Mouse (Mus musculus) CH12.LX (cell line): ENCODE measurements around the gene Zbtb20.

Source experiments
- CTCF ChIP-seq, 2 experiments: IDR thresholded peaks in 1 of 2; conservative IDR thresholded peaks in 1 of 2; 2 replicates each; pipeline ENCODE4 v1.5.1; 2011 to 2012; ENCODE audit warnings: low read depth in 2 of 2, low read length in 2 of 2, improper control_type of control experiment in 1 of 2, inconsistent platforms in 1 of 2, mild to moderate bottlenecking in 1 of 2, moderate library complexity in 1 of 2
- EP300 ChIP-seq: IDR thresholded peaks from 2 replicates; pipeline ENCODE4 v1.6.1; 2011; ENCODE audit warnings: low read length, improper control_type of control experiment
- PAX5 ChIP-seq: IDR thresholded peaks from 2 replicates; pipeline ENCODE4 v1.6.1; 2012; ENCODE audit warnings: low read length, inconsistent platforms, mixed read lengths
- POLR2A ChIP-seq: IDR thresholded peaks from 2 replicates; pipeline ENCODE4 v1.6.1; 2011; ENCODE audit warnings: low read depth, mild to moderate bottlenecking, improper control_type of control experiment, low read length
- POLR2AphosphoS2 ChIP-seq: IDR thresholded peaks from 2 replicates; pipeline ENCODE4 v1.6.1; 2011; ENCODE audit warnings: low read depth, low read length, improper control_type of control experiment
- RCOR1 ChIP-seq: conservative IDR thresholded peaks from 2 replicates; pipeline ENCODE4 v1.6.1; 2012; ENCODE audit warnings: low read depth, mild to moderate bottlenecking, inconsistent platforms, low read length, improper control_type of control experiment
- TCF12 ChIP-seq: IDR thresholded peaks from 2 replicates; pipeline ENCODE4 v1.6.1; 2014; ENCODE audit warnings: low read depth, mild to moderate bottlenecking, inconsistent platforms, low read length, improper control_type of control experiment
- USF1 ChIP-seq: IDR thresholded peaks from 2 replicates; pipeline ENCODE4 v1.6.1; 2014; ENCODE audit warnings: low read depth, mild to moderate bottlenecking, inconsistent platforms, low read length, improper control_type of control experiment
- ZNF384 ChIP-seq: IDR thresholded peaks from 2 replicates; pipeline ENCODE4 v1.6.1; 2012; ENCODE audit warnings: low read depth, low read length, improper control_type of control experiment, inconsistent platforms

DNA sequence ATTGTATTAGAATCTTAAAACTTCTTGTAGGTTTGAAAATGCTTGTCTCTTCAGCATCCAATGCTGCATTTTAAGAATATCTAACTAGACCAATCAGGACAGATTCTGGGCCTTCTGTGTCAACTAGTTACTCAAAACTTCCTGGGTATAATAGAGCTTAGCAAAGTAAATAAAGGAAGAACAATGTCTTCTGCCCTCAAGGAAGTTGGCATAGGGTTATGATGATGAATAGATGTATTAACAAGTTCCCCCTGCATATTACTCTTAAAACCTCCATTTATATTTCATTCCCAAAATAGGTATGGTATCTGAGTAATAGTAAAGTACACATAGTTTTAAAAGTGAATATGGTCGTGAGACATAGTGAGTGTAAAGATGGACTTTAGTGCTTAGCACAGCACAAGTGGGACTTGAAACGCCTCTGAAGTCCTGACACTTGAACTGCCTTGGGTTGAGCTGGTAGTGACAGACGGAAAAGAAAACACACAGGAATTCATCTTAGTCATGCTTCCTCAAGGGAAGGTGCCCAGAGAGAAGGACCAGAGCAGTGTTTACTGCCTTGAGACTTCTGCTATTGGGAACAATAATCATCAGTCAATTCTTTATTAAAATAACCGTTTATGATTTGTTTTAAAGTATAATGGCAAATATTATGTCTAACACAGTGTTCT, 341.8 kb downstream of the Zbtb20 start:
- no peak for TF ChIP-seq ZNF384
- TF ChIP-seq POLR2AphosphoS2, result no peak
- TF ChIP-seq EP300, result no peak
- TF ChIP-seq RCOR1, result no peak
- no peak for TF ChIP-seq USF1
- TF ChIP-seq PAX5, result no peak
- no peak for TF ChIP-seq POLR2A
- no peak for TF ChIP-seq TCF12
- no peak for TF ChIP-seq CTCF (conservative IDR thresholded peaks at IDR 0.05 in 1 of 2, IDR thresholded peaks at IDR 0.05 in 1 of 2; ENCODE audit: low read depth in 2 of 2, low read length in 2 of 2)
